Mouse (Mus musculus) liver, adult 2 months (tissue): ENCODE measurements around the gene Slc39a9. TPM values are rescaled to one million over a fixed set of nuclear protein-coding genes. Genes with fewer than 3 reads are reported as not detected.

Experiments used
- DNase-seq: peaks from one replicate; pipeline ENCODE4 v3.0.0-alpha.2; 2011; ENCODE audit warnings: low read depth, low spot score; ENCODE audit errors: extremely low read depth
- H3K27ac ChIP-seq: fragments of 200-500 bp; replicated peaks from 2 replicates; pipeline ENCODE4 v1.5.1; 2012; ENCODE audit warnings: low read depth, mild to moderate bottlenecking, control low read depth, inconsistent platforms, low read length; ENCODE audit not compliant: insufficient read depth
- H3K27me3 ChIP-seq: fragments of 200-500 bp; 2 replicates; pipeline ENCODE4 v1.6.1; 2012; ENCODE audit warnings: mild to moderate bottlenecking, moderate library complexity, low read length, inconsistent platforms; ENCODE audit not compliant: control insufficient read depth, insufficient read depth
- H3K36me3 ChIP-seq: fragments of 200-500 bp; 2 replicates; pipeline ENCODE4 v1.6.1; 2012; ENCODE audit warnings: low read length, inconsistent platforms; ENCODE audit not compliant: control insufficient read depth, insufficient read depth
- H3K4me1 ChIP-seq: fragments of 200-500 bp; 2 replicates; pipeline ENCODE4 v1.6.1; 2011; ENCODE audit warnings: low read length; ENCODE audit not compliant: control insufficient read depth, insufficient read depth
- H3K4me3 ChIP-seq: fragments of 200-500 bp; 2 replicates; pipeline ENCODE4 v1.5.1; 2011; ENCODE audit warnings: low read depth, mild to moderate bottlenecking, control low read depth, low read length, moderate library complexity; ENCODE audit not compliant: insufficient read depth
- H3K79me2 ChIP-seq: fragments of 200-500 bp; 2 replicates; pipeline ENCODE4 v1.6.1; 2012; ENCODE audit warnings: inconsistent platforms, mild to moderate bottlenecking, low read length, moderate library complexity; ENCODE audit not compliant: control insufficient read depth, insufficient read depth
- H3K9ac ChIP-seq: fragments of 200-500 bp; 2 replicates; pipeline ENCODE4 v1.6.1; 2012; ENCODE audit warnings: low read depth, mild to moderate bottlenecking, control low read depth, inconsistent platforms, low read length
- CTCF ChIP-seq: fragments of 200-500 bp; IDR thresholded peaks from 2 replicates; pipeline ENCODE4 v1.5.1; 2011; ENCODE audit warnings: low read depth, low read length, control low read depth
- POLR2A ChIP-seq: fragments of 200-500 bp; IDR thresholded peaks from 2 replicates; pipeline ENCODE4 v1.6.1; 2011; ENCODE audit warnings: low read length, control low read depth; ENCODE audit not compliant: insufficient read depth; ENCODE audit errors: extremely low read depth
- WGBS: fragments of 180-500 bp; shearing (Covaris S2); methylation state at CpG from one replicate; pipeline ENCODE4 v1.1.7; 2018; 5-methylcytosine and 5-hydroxymethylcytosine counted together
- polyA plus RNA-seq: library from polyadenylated mRNA; depleted of rRNA; stranded (reverse); fragments of >200 nt; gene quantifications from 2 replicates; pipeline ENCODE4 v1.2.3, GENCODE M21; 2012
- total RNA-seq: library from RNA; depleted of rRNA; stranded (reverse); fragments of >200 nt; gene quantifications from 2 replicates; pipeline ENCODE4 v1.2.3, GENCODE M21; 2014

Gene Slc39a9
- total and polyA plus RNA-seq, 2 experiments: 20.8 to 51.4 TPM

DNA sequence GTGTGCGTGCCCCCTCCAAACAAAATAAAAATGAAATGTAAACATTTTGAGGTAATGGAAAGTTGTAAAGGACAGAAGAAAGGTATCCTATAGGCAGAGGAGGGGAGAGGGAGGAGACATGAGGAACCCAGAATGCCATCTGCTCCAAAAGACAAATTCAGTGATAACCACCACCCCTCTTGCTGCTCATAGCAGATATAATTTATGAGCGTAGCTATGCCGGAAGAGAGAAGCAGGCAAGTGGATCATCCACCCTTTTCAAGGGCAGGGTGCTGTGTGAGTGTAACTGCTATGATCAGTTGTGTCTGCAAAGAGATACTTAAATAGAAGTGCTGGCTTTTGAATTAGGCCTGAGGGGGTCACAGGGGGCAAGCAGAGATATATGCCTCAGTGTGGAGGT lies 39.9 kb downstream of the Slc39a9 start:
- H3K27me3 ChIP-seq: no peaks in the 10 kb centered on the region
- H3K36me3 ChIP-seq: peaks cover 5% of the 10 kb centered on the region; the same call in 1 of the 2 replicates
- no peaks in the 10 kb centered on the region for H3K79me2 ChIP-seq
- H3K9ac ChIP-seq: no peak overlapping the region
- no peak for TF ChIP-seq POLR2A
- TF ChIP-seq CTCF: no peak
- 97% methylated on average over 3 of the region's 3 CpGs for WGBS
- no peak overlapping the region for H3K27ac ChIP-seq
- no peak overlapping the region for H3K4me3 ChIP-seq
- no peak for DNase-seq
- H3K4me1 ChIP-seq: no peaks in the 10 kb centered on the region

DNA sequence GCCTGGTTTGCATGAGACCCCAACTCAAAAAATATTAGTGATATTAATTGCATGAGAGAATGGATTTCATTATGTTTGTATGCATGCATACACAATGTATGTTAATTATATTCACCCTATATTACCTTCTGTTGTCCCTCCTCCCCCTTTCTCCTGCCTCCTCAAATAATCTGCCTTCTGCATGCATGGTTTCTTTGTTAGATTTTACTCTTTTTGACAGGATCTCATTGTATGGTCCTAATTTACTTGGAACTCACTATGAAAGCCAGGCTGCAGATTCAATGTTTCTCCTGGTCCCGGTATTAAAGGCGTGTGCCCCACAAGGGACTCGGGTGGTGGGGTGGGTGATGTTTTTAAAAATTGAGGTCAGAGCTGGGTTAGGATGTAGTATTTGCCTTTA lies 40.6 kb downstream of the Slc39a9 start:
- 93% methylated on average over 3 of the region's 3 CpGs for WGBS
- Histone ChIP-seq H3K79me2 (no peaks in the 10 kb centered on the region), H3K36me3 (peaks cover 4% of the 10 kb centered on the region; the same call in 1 of the 2 replicates), H3K27me3 (no peaks in the 10 kb centered on the region), H3K4me3 (no peak overlapping the region), H3K27ac (no peak overlapping the region), H3K9ac (no peak overlapping the region), H3K4me1 (no peaks in the 10 kb centered on the region)
- no peak for DNase-seq
- TF ChIP-seq POLR2A (no peak), CTCF (no peak)

DNA sequence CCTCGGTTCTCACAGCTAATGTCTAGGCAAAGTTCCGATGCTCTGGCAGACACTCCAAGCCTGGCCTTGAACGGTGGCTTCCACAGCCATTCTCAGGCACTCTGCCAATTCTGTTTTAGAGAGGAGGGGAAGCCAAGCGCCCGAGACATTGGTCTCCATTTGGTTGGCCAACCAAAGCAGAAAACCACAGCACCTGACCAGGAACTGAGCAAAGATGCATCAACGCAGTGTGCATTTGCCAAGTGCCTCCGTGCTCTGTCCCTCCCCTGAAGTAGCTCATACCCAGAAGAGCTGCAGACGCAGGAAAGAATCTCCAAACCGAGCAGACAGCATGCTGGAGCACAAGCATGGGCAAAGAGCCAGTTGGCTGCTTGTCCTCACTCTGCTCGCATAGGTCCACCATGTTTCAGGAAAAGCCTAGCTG lies 44.1 kb downstream of the Slc39a9 start:
- H3K4me1 ChIP-seq: no peaks in the 10 kb centered on the region
- H3K9ac ChIP-seq: no peak overlapping the region
- H3K36me3 ChIP-seq: no peaks in the 10 kb centered on the region
- TF ChIP-seq POLR2A (no peak), CTCF (no peak)
- H3K4me3 ChIP-seq: no peak overlapping the region
- no peaks in the 10 kb centered on the region for H3K79me2 ChIP-seq
- peak; percentile 41 for DNase-seq
- WGBS: 29% methylated on average over 10 of the region's 10 CpGs
- H3K27me3 ChIP-seq: peaks cover 8% of the 10 kb centered on the region
- no peak overlapping the region for H3K27ac ChIP-seq

DNA sequence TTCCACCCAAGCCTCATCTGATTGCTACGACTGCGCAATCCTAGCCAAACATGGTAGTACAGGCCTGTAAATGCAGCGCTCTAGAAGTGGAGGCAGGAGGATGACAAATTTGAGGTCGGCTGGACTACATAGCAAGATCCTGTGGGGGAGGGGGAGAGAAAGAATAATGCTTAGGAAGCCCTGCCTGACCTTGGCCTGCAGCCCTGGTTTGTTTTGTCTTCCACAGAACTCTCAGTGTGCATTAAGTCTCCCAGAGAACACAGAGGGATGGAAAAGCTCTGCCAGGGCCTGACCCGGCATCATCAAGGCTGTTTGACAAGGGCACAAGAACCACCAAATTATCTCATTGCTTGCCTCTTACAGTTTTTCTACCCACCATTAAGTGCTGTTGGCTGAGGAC lies 46.0 kb downstream of the Slc39a9 start:
- Histone ChIP-seq H3K4me1 (no peaks in the 10 kb centered on the region), H3K36me3 (no peaks in the 10 kb centered on the region), H3K27me3 (peaks cover 10% of the 10 kb centered on the region), H3K9ac (no peak overlapping the region), H3K4me3 (no peak overlapping the region), H3K27ac (no peak overlapping the region), H3K79me2 (no peaks in the 10 kb centered on the region)
- no peak for DNase-seq
- TF ChIP-seq POLR2A (no peak), CTCF (no peak)
- WGBS: 72% methylated on average over 5 of the region's 5 CpGs

DNA sequence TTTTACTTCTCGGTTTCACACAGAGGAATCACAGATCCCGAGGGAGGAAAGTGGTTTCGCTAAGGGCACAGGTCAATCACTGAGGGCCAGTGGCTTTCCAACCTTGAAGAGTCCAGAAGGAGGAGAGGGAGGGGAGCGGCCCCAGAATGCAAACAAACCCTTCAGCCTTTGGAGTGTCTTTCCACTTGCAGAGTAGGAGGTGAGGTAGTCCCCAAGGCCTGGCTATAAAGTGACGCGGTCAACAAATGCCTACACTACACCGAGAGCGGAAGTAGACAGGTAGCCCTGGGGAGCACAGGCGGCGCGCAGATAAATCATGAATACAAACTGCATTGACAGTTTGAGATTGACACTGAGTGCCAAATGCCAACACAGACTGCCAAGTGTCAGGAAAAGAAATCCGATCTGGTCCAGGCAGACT lies 48.0 kb downstream of the Slc39a9 start:
- DNase-seq: peak; percentile 13
- WGBS: 29% methylated on average over 12 of the region's 12 CpGs
- Histone ChIP-seq H3K36me3 (no peaks in the 10 kb centered on the region), H3K79me2 (no peaks in the 10 kb centered on the region), H3K4me3 (no peak overlapping the region), H3K9ac (no peak overlapping the region), H3K27ac (no peak overlapping the region), H3K4me1 (no peaks in the 10 kb centered on the region), H3K27me3 (peaks cover 10% of the 10 kb centered on the region)
- TF ChIP-seq POLR2A (no peak), CTCF (no peak)

DNA sequence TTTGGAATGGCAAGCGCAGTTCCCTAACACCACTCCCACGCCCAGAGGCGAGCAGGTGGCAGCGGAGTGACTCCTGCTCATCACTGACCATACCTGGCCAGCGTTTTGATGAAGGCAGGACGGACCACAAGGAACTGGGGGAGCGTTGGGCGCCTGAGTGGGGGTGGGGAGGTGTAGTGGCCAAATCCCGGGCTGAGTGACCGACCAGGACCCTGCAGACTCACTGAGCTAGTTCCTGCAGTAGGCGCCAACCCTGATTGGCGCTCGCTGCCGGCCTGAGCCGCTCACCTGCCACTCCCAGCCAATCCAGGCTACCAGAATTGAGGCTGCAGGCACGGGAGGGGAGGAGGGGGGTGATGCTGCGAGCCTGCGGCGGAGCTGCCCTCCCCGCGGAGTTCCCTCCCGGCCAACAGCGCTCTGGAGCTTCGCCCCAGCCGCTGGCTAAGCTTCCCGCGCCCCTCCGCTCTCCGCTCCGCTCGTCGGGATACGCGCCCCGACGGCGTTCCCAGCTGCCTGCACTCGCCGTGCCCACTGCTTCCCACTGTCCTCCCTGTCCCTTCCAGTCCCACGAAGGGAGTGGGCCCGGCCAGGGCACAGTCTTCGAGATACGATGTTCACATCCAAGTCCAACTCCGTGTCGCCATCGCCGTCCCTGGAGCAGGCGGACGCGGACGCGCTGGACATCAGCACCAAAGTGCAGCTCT lies 48.7 kb downstream of the Slc39a9 start, which contains the start of gene Plekhd1:
Plekhd1 (plus strand) TSS at position 323 of the 704 bp plus-strand sequence.
- H3K79me2 ChIP-seq: no peaks in the 10 kb centered on the region
- TF ChIP-seq POLR2A (no peak), CTCF (no peak)
- peaks cover 10% of the 10 kb centered on the region for H3K27me3 ChIP-seq
- no peak within 1 kb of the TSS for H3K9ac ChIP-seq
- H3K4me3 ChIP-seq: peak within 1 kb of the TSS; percentile 30; the same call in 1 of the 2 replicates
- no peaks in the 10 kb centered on the region for H3K4me1 ChIP-seq
- no peaks in the 10 kb centered on the region for H3K36me3 ChIP-seq
- no peak for DNase-seq
- WGBS: 6% methylated on average over 50 of the region's 52 CpGs
- H3K27ac ChIP-seq: no peak within 1 kb of the TSS
